Mouse (Mus musculus) right cerebral cortex, postnatal 14 days (tissue): ENCODE data around the gene Tom1l2.
A peak's percentile ranks its signal among the peaks of the same experiment; 100 is the strongest.

Source experiments
- DNase-seq: peaks from one replicate; pipeline ENCODE4 v3.0.0; 2022

Tom1l2 gene

GRCm38 (mm10) chr11:60257696-60258095, 95.0 kb downstream of the Tom1l2 start:
- DNase-seq = no peak

GRCm38 (mm10) chr11:60256713-60257112, 96.0 kb downstream of the Tom1l2 start:
- no peak for DNase-seq

- peak; percentile 54 for DNase-seq
Measured at GRCm38 (mm10) chr11:60256176-60256681, 96.5 kb downstream of the Tom1l2 start.

- no peak for DNase-seq
Measured at GRCm38 (mm10) chr11:60255639-60256038, 97.1 kb downstream of the Tom1l2 start.

- no peak for DNase-seq
Measured at GRCm38 (mm10) chr11:60255181-60255580, 97.5 kb downstream of the Tom1l2 start.

- DNase-seq = no peak
Measured at GRCm38 (mm10) chr11:60254308-60254707, 98.4 kb downstream of the Tom1l2 start.

- DNase-seq = no peak
Measured at GRCm38 (mm10) chr11:60253546-60253945, 99.2 kb downstream of the Tom1l2 start.

- no peak for DNase-seq
Measured at GRCm38 (mm10) chr11:60250971-60251643, 101.6 kb downstream of the Tom1l2 start.

- no peak for DNase-seq
Measured at GRCm38 (mm10) chr11:60249885-60250284, 102.8 kb downstream of the Tom1l2 start.

GRCm38 (mm10) chr11:60248596-60249404, 103.9 kb downstream of the Tom1l2 start:
- no peak for DNase-seq

- no peak for DNase-seq
Measured at GRCm38 (mm10) chr11:60247753-60248550, 104.8 kb downstream of the Tom1l2 start.

GRCm38 (mm10) chr11:60246077-60246476, 106.6 kb downstream of the Tom1l2 start:
- no peak for DNase-seq

GRCm38 (mm10) chr11:60244503-60245143, 108.1 kb downstream of the Tom1l2 start:
- no peak for DNase-seq

- DNase-seq = no peak
Measured at GRCm38 (mm10) chr11:60240509-60240908, 112.2 kb downstream of the Tom1l2 start.

- no peak for DNase-seq
Measured at GRCm38 (mm10) chr11:60235351-60235750, 117.4 kb downstream of the Tom1l2 start.

GRCm38 (mm10) chr11:60233235-60233634, 119.5 kb downstream of the Tom1l2 start:
- no peak for DNase-seq

- no peak for DNase-seq
Measured at GRCm38 (mm10) chr11:60232441-60233058, 120.2 kb downstream of the Tom1l2 start.

GRCm38 (mm10) chr11:60231951-60232350, 120.8 kb downstream of the Tom1l2 start:
- DNase-seq = no peak

GRCm38 (mm10) chr11:60231326-60231725, 121.4 kb downstream of the Tom1l2 start:
- DNase-seq = no peak

GRCm38 (mm10) chr11:60230512-60230911, 122.2 kb downstream of the Tom1l2 start:
- DNase-seq = no peak

GRCm38 (mm10) chr11:60229821-60230220, 122.9 kb downstream of the Tom1l2 start:
- DNase-seq = no peak

GRCm38 (mm10) chr11:60228525-60228924, 124.2 kb downstream of the Tom1l2 start:
- no peak for DNase-seq
